Mouse (Mus musculus): ENCODE measurements at regions not wholly inside any gene's neighbourhood (a gene's known extent, or its start where the extent isn't known, plus 50 kb on each side); places are given as distances from the start of the nearest gene placed in this dataset.
A peak's percentile ranks its signal among the peaks of the same experiment; 100 is the strongest.

DNA sequence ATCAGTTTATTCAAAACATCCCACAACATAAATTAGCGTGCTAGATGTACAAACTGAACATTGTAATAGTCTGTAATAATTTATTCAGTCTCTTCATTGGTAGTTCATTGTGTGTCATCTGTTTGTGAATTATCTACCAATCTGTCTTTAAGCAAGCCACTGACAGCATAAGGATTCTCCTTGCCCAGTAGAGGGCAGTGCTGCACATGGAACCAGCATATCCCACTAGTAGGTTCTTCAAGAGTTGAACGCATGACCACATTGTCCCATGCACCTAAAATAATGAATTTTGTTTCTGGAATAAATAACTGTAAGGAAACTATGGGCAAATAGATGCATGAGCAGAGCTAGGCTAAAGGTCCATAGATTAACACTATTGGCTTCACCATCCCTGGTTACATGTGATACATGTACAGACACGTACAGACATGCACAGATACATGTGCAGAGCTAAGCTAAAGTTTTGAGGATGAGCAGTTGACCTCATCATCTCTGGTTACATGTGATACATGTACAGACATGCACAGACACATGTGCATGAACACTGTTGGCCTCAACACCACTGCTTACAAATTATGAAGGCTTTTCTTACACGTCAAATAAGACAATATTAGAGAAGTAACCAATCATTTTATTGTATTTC, 143.0 kb upstream of the Ctnnd2 start:
- peak; percentile 66 to 72 for DNase-seq (ENCODE audit: extremely low spot score in 1 of 2, low spot score in 2 of 2)
- intact Hi-C loops (cut with DNase I): loop anchor here (5.0 kb wide), 2 partner anchors 143 to 713 kb away; partner anchors contain the start of gene Ctnnd2

DNA sequence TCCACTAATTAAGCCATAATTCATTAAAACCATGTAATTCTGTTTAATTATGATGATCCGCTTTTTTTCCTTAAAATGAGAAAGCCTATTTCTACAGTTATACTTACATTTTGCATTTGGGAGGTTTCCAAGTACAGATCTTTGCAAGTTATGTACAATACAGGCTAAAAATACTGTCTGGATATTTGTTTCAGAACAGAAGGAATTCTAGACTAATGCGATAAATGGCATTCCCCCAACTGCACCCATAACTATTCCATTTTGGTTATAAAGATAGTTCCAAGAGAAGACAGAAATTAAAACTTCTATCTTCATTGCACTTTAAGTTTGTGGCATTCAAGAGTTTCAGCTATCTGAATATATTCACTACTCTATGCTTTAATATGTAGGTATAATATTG, 137.0 kb upstream of the Ctnnd2 start:
- intact Hi-C loops (cut with DNase I): no loop called here
- DNase-seq (ENCODE audit: extremely low spot score in 1 of 2, low spot score in 2 of 2): peak in 1 of 2 experiments; percentile 26

DNA sequence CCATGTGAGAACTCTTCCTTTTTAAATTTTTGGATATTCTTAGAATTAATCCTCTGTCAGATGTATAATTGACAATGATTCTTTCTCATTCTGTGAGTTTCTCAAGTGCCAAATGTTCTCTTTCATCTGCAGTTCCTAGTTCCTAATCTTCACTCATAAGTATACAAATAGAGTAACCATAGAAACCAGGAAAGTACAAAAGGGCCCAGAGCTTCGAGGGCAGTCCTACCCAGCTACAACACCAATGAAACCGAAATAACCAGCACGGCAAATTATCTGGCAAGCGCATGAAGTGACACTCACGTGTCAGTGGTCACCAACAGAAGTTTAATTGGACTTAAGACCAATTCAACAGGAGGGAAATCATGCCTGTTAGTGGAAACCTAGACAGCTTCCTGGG, 121.5 kb upstream of the Ctnnd2 start:
- no peak for DNase-seq (ENCODE audit: extremely low spot score in 1 of 2, low spot score in 2 of 2)
- intact Hi-C loops (cut with DNase I): no loop called here

DNA sequence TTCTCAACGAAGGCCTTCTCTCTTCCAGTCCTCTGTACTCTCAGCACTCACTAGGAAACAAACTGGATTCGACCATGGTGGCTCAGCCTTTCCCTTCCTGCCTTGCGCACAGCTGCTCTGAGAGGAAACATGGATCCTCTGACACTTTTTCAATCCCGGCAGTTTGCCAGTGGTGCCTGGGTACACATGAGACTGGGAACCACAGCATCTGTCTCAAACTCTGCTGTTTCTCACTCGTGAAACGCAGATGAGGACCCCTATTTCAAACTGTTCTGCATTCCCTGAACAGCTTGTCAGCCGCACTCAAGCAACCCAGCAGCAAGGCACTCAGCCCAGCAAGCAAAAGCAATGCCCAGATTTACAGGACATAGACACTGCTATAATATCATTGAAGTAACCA, 112.6 kb upstream of the Ctnnd2 start:
- intact Hi-C loops (cut with DNase I): no loop called here
- DNase-seq (ENCODE audit: extremely low spot score in 1 of 2, low spot score in 2 of 2): peak; percentile 45 to 46

DNA sequence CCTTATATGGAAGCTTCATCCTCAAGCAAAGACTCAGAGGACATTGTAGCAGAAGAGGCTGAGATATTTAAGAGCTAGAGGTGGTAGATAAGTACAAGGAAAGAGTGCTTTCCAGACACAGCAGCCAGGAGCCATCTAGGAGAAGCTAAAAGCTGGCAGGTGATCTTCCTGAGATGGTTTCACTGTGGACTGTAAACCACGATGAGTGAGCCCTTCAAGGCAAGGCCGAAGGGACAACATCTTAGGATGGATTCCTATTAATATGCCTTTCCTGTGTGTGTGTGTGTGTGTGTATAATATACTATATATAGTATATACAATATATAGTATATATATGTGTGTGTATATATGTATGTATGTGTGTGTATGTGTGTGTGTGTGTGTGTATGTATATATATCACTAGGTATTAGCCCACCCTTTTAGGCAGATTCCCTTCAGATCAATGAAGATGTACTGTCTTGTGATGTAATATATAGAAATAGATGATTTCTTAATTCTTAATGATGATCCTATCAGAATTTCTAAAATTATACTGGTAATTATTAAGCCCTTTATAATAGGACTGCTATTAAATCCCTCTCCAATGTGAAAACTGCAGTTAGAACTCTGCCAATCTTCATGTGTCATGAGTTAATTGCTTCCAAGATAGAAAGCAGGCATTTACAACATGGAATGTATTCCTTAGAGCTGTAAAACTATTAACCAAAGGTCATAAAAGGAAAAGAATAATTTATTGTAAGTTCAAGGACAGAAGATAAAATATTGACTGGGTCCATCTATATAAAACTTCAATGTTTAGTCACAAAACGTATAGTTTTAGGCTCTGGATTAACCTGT, 111.7 kb upstream of the Ctnnd2 start:
- DNase-seq (ENCODE audit: extremely low spot score in 1 of 2, low spot score in 2 of 2): no peak
- intact Hi-C loops (cut with DNase I): no loop called here

DNA sequence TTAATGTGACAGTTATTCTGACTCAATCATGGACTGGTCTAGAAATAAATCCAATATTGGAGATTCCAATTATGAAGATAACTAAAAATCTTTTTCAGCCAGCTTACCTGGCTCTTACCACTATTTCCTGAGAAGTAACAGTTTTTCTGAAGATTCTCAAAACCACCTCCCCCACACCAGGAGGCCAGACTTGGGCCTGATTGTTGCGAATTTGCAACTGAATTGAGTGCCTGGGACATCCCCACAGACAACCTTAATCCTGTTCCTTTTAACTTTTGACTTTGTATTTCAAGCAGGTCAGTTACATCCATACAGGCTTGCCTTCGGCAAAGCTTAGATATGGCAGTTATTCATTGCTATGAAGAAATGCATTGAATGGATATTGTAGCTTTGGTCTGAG, 100.7 kb upstream of the Ctnnd2 start:
- intact Hi-C loops (cut with DNase I): no loop called here
- DNase-seq (ENCODE audit: extremely low spot score in 1 of 2, low spot score in 2 of 2): no peak

DNA sequence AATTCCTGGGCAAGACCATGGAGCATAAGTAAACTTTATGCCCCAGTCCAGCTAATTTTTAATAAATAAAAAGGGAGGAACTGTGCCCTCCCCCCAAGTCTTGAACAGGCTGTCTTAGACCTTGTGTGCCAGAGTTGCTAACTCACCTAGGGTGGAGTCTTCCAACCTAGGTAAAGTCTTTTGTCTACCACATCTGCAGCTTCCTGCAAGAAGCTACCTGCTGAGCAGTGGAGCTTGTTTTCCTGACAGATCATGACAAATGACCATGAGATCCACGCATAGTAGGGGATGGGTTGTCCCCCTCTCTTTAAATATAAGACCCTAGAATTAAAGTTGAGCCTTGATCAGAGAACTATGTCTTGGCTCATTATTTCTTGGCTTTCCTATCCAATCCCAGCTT, 100.1 kb upstream of the Ctnnd2 start:
- DNase-seq (ENCODE audit: extremely low spot score in 1 of 2, low spot score in 2 of 2): no peak
- intact Hi-C loops (cut with DNase I): no loop called here

DNA sequence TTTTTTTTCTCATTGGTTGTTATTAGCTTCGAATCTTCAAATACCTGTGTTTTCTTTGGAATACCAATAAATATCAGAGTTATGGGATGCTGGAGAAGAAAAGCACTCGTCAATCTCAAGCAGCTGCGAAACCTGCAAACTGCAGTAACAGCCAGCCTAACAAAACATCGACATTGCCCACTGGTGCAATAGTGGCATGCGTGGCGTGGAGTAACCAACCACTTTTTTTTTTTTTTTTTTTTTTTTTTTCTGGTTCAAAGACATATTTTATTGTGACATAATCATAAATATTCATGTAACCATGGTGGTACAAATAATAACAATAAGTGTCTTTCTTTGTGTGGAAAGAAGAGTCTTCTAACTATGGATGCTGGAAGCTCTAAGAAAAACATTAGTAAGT, 85.3 kb upstream of the Ctnnd2 start:
- DNase-seq (ENCODE audit: extremely low spot score in 1 of 2, low spot score in 2 of 2): no peak
- intact Hi-C loops (cut with DNase I): no loop called here

DNA sequence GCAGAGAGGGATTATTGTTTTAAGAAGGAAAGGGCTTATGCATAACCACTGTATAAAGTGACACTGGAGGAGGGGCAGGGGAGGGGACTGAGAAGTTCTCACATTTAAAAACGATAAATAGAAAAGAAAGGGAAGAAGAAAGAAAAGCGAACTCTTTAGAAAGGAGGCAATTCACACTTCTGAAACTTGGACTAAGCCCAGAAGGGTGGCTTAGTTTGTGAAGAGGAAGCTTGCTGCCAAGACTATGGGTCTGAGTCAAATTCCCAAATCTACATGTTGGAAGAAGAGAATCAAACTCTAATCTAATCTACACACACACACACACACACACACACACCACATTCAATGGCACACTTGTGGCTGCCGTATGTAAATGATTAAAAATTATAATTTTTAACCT, 50.3 kb upstream of the Ctnnd2 start:
- intact Hi-C loops (cut with DNase I): no loop called here
- no peak for DNase-seq (ENCODE audit: extremely low spot score in 1 of 2, low spot score in 2 of 2)
